Mouse (Mus musculus) MEL (cell line): ENCODE data around the gene Fjx1. TPM values are rescaled to one million over a fixed set of nuclear protein-coding genes. Genes with fewer than 3 reads are reported as not detected.

ENCODE experiments used
- DNase-seq: peaks from one replicate; pipeline ENCODE4 v3.0.0; 2011; ENCODE audit warnings: low read depth, low spot score
- H3K27ac ChIP-seq: 2 replicates; pipeline ENCODE4 v1.5.1; 2012; ENCODE audit warnings: low read depth, mild to moderate bottlenecking, control low read depth, low read length, moderate library complexity; ENCODE audit not compliant: control insufficient read depth
- H3K27me3 ChIP-seq, 2 experiments: fragments of 150-350 bp in 1 of 2; sonication (generic) in 1 of 2; 2 replicates each; pipeline ENCODE4 v1.6.1; 2012; ENCODE audit warnings: low read length in 2 of 2, mild to moderate bottlenecking in 2 of 2, improper control_type of control experiment in 1 of 2, moderate library complexity in 1 of 2; ENCODE audit not compliant: insufficient read depth in 2 of 2, control insufficient read depth in 1 of 2
- H3K36me3 ChIP-seq, 2 experiments: 2 replicates each; pipeline ENCODE4 v1.6.1; 2012 to 2014; ENCODE audit warnings: low read length in 2 of 2, improper control_type of control experiment in 1 of 2, inconsistent platforms in 1 of 2, mild to moderate bottlenecking in 1 of 2; ENCODE audit not compliant: insufficient read depth in 2 of 2, control insufficient read depth in 1 of 2
- H3K4me1 ChIP-seq, 2 experiments: fragments of 150-350 bp in 1 of 2; sonication (generic) in 1 of 2; 2 replicates each; pipeline ENCODE4 v1.6.1; 2012; ENCODE audit warnings: low read length in 2 of 2, improper control_type of control experiment in 1 of 2, mild to moderate bottlenecking in 1 of 2; ENCODE audit not compliant: insufficient read depth in 2 of 2, control insufficient read depth in 1 of 2
- H3K4me3 ChIP-seq, 2 experiments: fragments of 150-350 bp in 1 of 2; sonication (generic) in 1 of 2; 2 replicates each; pipeline ENCODE4 v1.5.1; 2012; ENCODE audit warnings: low read depth in 2 of 2, low read length in 2 of 2, mild to moderate bottlenecking in 2 of 2, moderate library complexity in 2 of 2, control low read depth in 1 of 2, improper control_type of control experiment in 1 of 2; ENCODE audit not compliant: control insufficient read depth in 1 of 2, insufficient read depth in 1 of 2
- H3K79me2 ChIP-seq: 2 replicates; pipeline ENCODE4 v1.6.1; 2012; ENCODE audit warnings: mild to moderate bottlenecking, low read length, moderate library complexity; ENCODE audit not compliant: control insufficient read depth, poor library complexity, insufficient read depth
- H3K9ac ChIP-seq: 2 replicates; pipeline ENCODE4 v1.6.1; 2012; ENCODE audit warnings: low read depth, mild to moderate bottlenecking, control low read depth, low read length, moderate library complexity; ENCODE audit not compliant: control insufficient read depth, poor library complexity, severe bottlenecking
- H3K9me3 ChIP-seq: fragments of 150-350 bp; sonication (generic); replicated peaks from 2 replicates; pipeline ENCODE4 v1.6.1; 2012; ENCODE audit warnings: mild to moderate bottlenecking, low read length, improper control_type of control experiment, moderate library complexity; ENCODE audit not compliant: insufficient read depth
- ELF1 ChIP-seq: IDR thresholded peaks from 2 replicates; pipeline ENCODE4 v1.6.1; 2014; ENCODE audit warnings: low read depth, mild to moderate bottlenecking, inconsistent platforms, low read length, improper control_type of control experiment, moderate library complexity
- GATA1 ChIP-seq: IDR thresholded peaks from 2 replicates; pipeline ENCODE4 v1.6.1; 2011; ENCODE audit warnings: low read depth, low read length, improper control_type of control experiment
- MYB ChIP-seq: IDR thresholded peaks from 2 replicates; pipeline ENCODE4 v1.6.1; 2011; ENCODE audit warnings: mild to moderate bottlenecking, low read depth, low read length, improper control_type of control experiment
- MYC ChIP-seq: IDR thresholded peaks from 2 replicates; pipeline ENCODE4 v1.6.1; 2011; ENCODE audit warnings: low read depth, mild to moderate bottlenecking, low read length, improper control_type of control experiment, moderate library complexity
- POLR2AphosphoS2 ChIP-seq: IDR thresholded peaks from 2 replicates; pipeline ENCODE4 v1.6.1; 2011; ENCODE audit warnings: low read length, improper control_type of control experiment
- POLR2AphosphoS5 ChIP-seq: IDR thresholded peaks from 2 replicates; pipeline ENCODE4 v1.6.1; 2012; ENCODE audit warnings: low read depth, borderline replicate concordance, mild to moderate bottlenecking, inconsistent platforms, low read length, moderate library complexity, mixed read lengths
- TAL1 ChIP-seq: IDR thresholded peaks from 2 replicates; pipeline ENCODE4 v1.6.1; 2012; ENCODE audit warnings: mild to moderate bottlenecking, inconsistent platforms, low read length, moderate library complexity, mixed read lengths
- TCF12 ChIP-seq: IDR thresholded peaks from 2 replicates; pipeline ENCODE4 v1.6.1; 2014; ENCODE audit warnings: low read depth, mild to moderate bottlenecking, inconsistent platforms, low read length, improper control_type of control experiment, moderate library complexity
- UBTF ChIP-seq: IDR thresholded peaks from 2 replicates; pipeline ENCODE4 v1.6.1; 2012; ENCODE audit warnings: low read depth, mild to moderate bottlenecking, inconsistent platforms, low read length, improper control_type of control experiment, moderate library complexity, borderline replicate concordance; ENCODE audit not compliant: insufficient read depth
- USF2 ChIP-seq, 2 experiments: IDR thresholded peaks; 2 replicates each; pipeline ENCODE4 v1.6.1; 2011 to 2012; ENCODE audit warnings: improper control_type of control experiment in 2 of 2, low read length in 2 of 2, borderline replicate concordance in 1 of 2, inconsistent platforms in 1 of 2, low read depth in 1 of 2, mild to moderate bottlenecking in 1 of 2; ENCODE audit not compliant: insufficient read depth in 1 of 2
- polyA plus RNA-seq, 2 experiments: library from polyadenylated mRNA; stranded (reverse) in 1 of 2; unstranded in 1 of 2; fragments of >175 nt in 1 of 2; fragments of >200 nt in 1 of 2; gene quantifications; 2 replicates each; pipeline versions ENCODE4 v1.2.1 to v1.2.4; 2012; ENCODE audit warnings: low replicate concordance in 2 of 2, low read depth in 1 of 2; ENCODE audit not compliant: insufficient read length in 2 of 2, insufficient read depth in 1 of 2, missing spikeins in 1 of 2
- total RNA-seq: library from RNA; depleted of rRNA; stranded (reverse); fragments of 300-350 nt; gene quantifications from 2 replicates; pipeline ENCODE4 v1.2.3, GENCODE M21; 2012; rRNA removed

Fjx1 gene
- total and polyA plus RNA-seq, 3 experiments: not detected

DNA sequence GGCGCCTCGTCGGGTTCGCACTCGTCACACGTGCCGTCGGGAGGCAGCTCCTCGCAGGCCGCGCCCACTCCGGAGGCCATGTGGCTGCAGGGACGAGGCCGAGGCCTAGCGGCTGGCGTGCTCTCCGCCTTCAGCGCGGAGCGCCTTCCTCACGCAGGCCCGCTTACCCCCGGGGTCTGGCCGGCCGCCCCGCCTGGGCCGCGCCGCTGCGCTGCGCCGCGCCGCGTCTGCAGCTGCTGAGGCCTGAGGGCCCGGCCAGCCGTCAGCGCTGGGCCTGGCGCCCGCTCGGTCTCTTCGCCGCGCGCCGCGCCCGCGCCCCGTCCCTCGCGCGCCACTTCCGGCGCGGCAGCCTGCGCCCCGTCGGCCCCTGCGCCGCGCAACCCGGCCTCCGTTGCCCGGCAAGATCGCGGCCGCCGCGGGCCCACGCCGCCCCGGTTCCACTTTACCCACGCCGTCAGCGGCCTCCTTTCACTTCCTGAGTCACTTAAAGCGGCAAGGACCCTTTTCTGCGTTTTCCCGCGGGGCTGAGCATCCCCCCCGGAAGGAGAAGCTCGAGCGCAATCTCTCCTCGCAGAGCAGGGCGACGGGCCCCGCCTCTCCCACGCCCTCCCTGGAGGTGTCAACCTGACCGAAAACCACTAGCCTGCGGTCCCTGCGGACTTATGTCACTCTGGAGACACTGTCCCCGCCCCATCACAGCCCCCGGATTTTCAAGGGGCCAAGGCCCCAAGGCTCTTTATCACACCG lies 51.5 kb downstream of the Fjx1 start (continued):
- no peak for TF ChIP-seq POLR2AphosphoS5
- no peak for TF ChIP-seq USF2 (IDR thresholded peaks at IDR 0.05; ENCODE audit: borderline replicate concordance in 1 of 2, insufficient read depth in 1 of 2, low read depth in 1 of 2, low read length in 2 of 2)
- TF ChIP-seq GATA1: 0 out of 2 replicates have a peak, but pooled peaks have one; percentile 23
- peak; percentile 75 for TF ChIP-seq MYC
- TF ChIP-seq UBTF: no peak
- peak; percentile 29 for TF ChIP-seq TAL1
- TF ChIP-seq POLR2AphosphoS2: no peak
- TF ChIP-seq MYB: no peak

DNA sequence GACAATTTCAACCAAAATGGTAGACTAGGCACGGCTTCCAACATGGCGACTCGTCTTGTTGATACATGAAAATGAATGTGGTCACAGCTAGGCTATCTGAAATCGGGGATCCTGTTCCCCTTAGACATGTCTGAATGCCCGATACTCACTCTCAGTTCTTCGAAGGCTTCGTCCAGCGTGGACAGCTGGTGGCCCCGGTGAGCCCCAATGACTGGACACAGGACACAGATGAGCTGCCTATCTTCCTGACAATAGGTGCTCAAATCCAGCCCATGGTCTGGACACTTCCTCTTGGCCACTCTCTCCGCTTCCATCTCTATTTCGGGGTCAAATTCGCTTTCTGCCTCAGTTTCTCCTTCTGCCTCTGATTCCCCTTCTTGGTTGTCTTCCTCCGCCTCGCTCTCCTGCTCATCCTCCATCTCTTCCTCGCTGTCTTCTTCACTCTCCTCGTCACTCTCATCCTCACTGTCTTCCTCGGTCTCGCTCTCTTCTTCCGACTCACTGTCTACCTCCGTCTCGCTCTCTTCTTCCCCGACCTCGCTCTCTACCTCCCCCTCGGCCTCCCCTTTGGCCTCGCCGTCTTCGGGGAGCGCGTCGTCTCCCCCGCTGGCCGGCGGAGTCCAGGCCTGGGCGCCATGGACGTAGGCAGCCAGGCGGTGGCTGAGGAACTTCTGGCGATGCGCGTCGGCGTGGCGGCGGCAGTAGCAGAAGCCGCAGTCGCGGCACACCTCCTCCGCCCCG lies 52.3 kb downstream of the Fjx1 start:
- no peaks in the 10 kb centered on the region for H3K27me3 ChIP-seq
- H3K36me3 ChIP-seq: peaks cover 0 to 44% of the 10 kb centered on the region in 2 experiments; a peak in 3 of 4 replicates
- peaks cover 45% of the 10 kb centered on the region for H3K79me2 ChIP-seq
- H3K4me3 ChIP-seq: peak overlapping the region; percentile 67 to 71
- DNase-seq: peak; percentile 38
- H3K27ac ChIP-seq: peak overlapping the region; percentile 91
- 0 out of 2 replicates have a peak, but pooled peaks have one; percentile 8 for TF ChIP-seq TCF12
- TF ChIP-seq ELF1: no peak
- H3K9me3 ChIP-seq: no peaks in the 10 kb centered on the region
- H3K9ac ChIP-seq: peak overlapping the region; percentile 89
- peaks cover 28 to 29% of the 10 kb centered on the region in 2 experiments for H3K4me1 ChIP-seq

Other genes starting within 250 kb of the Fjx1 start
- 19.2 and 21.7 TPM in 2 replicates for gene Trim44, start 44.7 kb downstream of the Fjx1 start, total RNA-seq
- 10 to 100 TPM; 49.1 to 55.3 TPM for gene Trim44, start 44.7 kb downstream of the Fjx1 start, polyA plus RNA-seq
- not detected in 2 replicates for gene Pamr1, start 97.5 kb upstream of the Fjx1 start, total RNA-seq
- gene Pamr1, start 97.5 kb upstream of the Fjx1 start, polyA plus RNA-seq: not detected
- gene Slc1a2, start 206.2 kb upstream of the Fjx1 start, total RNA-seq: not detected in 2 replicates
- gene Slc1a2, start 206.2 kb upstream of the Fjx1 start, polyA plus RNA-seq: under 1 TPM in 1 of 2 experiments, not detected in 1; 0.08 TPM